10 mouse cellular contexts compared by ENCODE assay signal in genomic region chr10:79884446-79884845, GRCm38 (mm10). TPM values are rescaled to one million over a fixed set of nuclear protein-coding genes. Genes with fewer than 3 reads are reported as not detected.
DNase-seq lines count a peak whose midpoint lies in the region; ATAC-seq and TF ChIP-seq lines count a peak whose summit lies in the region.
"Had no signal": no experiment of that assay in that cellular context is flagged by ENCODE, and none has a peak within 500 bp of the region (broad histone marks: within the 10 kb centered on the region; RNA-seq: fewer than 3 reads in every experiment).

No protein-coding gene starts in this region.

- H3K9me3 ChIP-seq in heart, embryonic 11.5 days (replicated peaks; ENCODE audit: control insufficient read depth, low read length), result no peaks in the 10 kb centered on the region
- H3K9me3 ChIP-seq in lung, postnatal 0 days (ENCODE audit: low read length), result no peaks in the 10 kb centered on the region

- no peak for ATAC-seq in heart, embryonic 11.5 days (replicated peaks; ENCODE audit: insufficient number of reproducible peaks, low FRiP score, low TSS enrichment)
- peak; percentile 35 for ATAC-seq in lung, postnatal 0 days

- H3K4me1 ChIP-seq in heart, embryonic 11.5 days (ENCODE audit: control insufficient read depth, insufficient read depth, low read length), result peaks cover 17% of the 10 kb centered on the region
- H3K4me1 ChIP-seq in lung, postnatal 0 days (ENCODE audit: insufficient read depth, low read depth, low read length), result 0 out of 2 replicates have a peak, but pooled peaks cover 4% of the 10 kb centered on the region

- no peak overlapping the region for H3K4me2 ChIP-seq in heart, embryonic 11.5 days
- no peak overlapping the region for H3K4me2 ChIP-seq in lung, postnatal 0 days (replicated peaks; ENCODE audit: low read depth, low read length)

- intact Hi-C loops in gastrocnemius, postnatal 14 days (cut with DNase I; ENCODE audit: low total_unique reads), result loop anchor here (5.0 kb wide), 2 partner anchors 33 to 52 kb away; partner anchors contain the start of gene Kiss1r
- intact Hi-C loops in left cerebral cortex, postnatal 36 days (cut with DNase I), result loop anchor here (5.0 kb wide), 2 partner anchors 38 to 52 kb away; partner anchors contain the start of gene R3hdm4

- no peak overlapping the region for H3K27ac ChIP-seq in heart, embryonic 11.5 days (ENCODE audit: low read depth, low read length)
- H3K27ac ChIP-seq in lung, postnatal 0 days (ENCODE audit: low read length), result no peak overlapping the region

- no peaks in the 10 kb centered on the region for H3K36me3 ChIP-seq in heart, embryonic 11.5 days (ENCODE audit: control insufficient read depth, insufficient read depth, low read length)
- H3K36me3 ChIP-seq in lung, postnatal 0 days (ENCODE audit: insufficient read depth, low read length), result no peaks in the 10 kb centered on the region

- WGBS in heart, embryonic 11.5 days (ENCODE audit: insufficient replicate concordance), result 57% methylated on average over 4 of the region's 4 CpGs
- WGBS in lung, postnatal 0 days, result 16% methylated on average over 4 of the region's 4 CpGs

- no peak for TF ChIP-seq EP300 in lung, postnatal 0 days (IDR thresholded peaks at IDR 0.05)

- no peak for TF ChIP-seq CTCF in lung, postnatal 0 days (IDR thresholded peaks at IDR 0.05)

- no peak overlapping the region for H3K4me3 ChIP-seq in heart, embryonic 11.5 days (ENCODE audit: low read depth, low read length)
- no peak overlapping the region for H3K4me3 ChIP-seq in lung, postnatal 0 days (ENCODE audit: low read depth, low read length)

- peak; percentile 79 to 82 for DNase-seq in heart, adult 18-20 months
- DNase-seq in MN1 (ENCODE audit: low spot score), result peak; percentile 74
- DNase-seq in gastrocnemius, postnatal 14 days, result peak; percentile 64
- peak; percentile 59 for DNase-seq in lung, postnatal 0 days (ENCODE audit: low spot score)
- DNase-seq in urinary bladder, postnatal 14 days (ENCODE audit: low spot score), result no peak
- no peak for DNase-seq in left cerebral cortex, postnatal 36 days (ENCODE audit: low spot score in 2 of 2)
- DNase-seq in retina, postnatal 1 day, result no peak

- peaks cover 14% of the 10 kb centered on the region for H3K27me3 ChIP-seq in heart, embryonic 11.5 days (ENCODE audit: control insufficient read depth, insufficient read depth, low read length)
- no peaks in the 10 kb centered on the region for H3K27me3 ChIP-seq in lung, postnatal 0 days (replicated peaks; ENCODE audit: insufficient read depth, low read length)

- H3K9ac ChIP-seq in heart, embryonic 11.5 days (ENCODE audit: low read depth, low read length), result no peak overlapping the region
- H3K9ac ChIP-seq in lung, postnatal 0 days (replicated peaks; ENCODE audit: low read depth), result no peak overlapping the region

RNA-seq across cellular contexts. Expression of gene Elane, which starts 1.6 kb away (rescaled TPM):
- not detected for total RNA-seq in heart, adult 18-20 months (2021)
- polyA plus RNA-seq in heart, embryonic 11.5 days (2014; fragmentation: Nextera tagmentation; extraction: Ambion mirVana), result 0.31 and 0.49 TPM in 2 replicates
- not detected for total RNA-seq in gastrocnemius, postnatal 14 days (2021)
- 0.92 TPM in 1 of 2 replicates, not detected in the other for polyA plus RNA-seq in lung, postnatal 0 days (2015; fragmentation: Nextera tagmentation; extraction: Ambion mirVana)
- not detected for total RNA-seq in left cerebral cortex, postnatal 36 days (2021)
- total RNA-seq: left cerebral cortex, postnatal 10 days had no signal
- polyA plus RNA-seq: neural tube, embryonic 14.5 days had no signal

RNA-seq across cellular contexts. Expression of gene Cfd, which starts 6.2 kb away (rescaled TPM):
- total RNA-seq in heart, adult 18-20 months (2021), result 100 to 1,000 TPM in 1 of 2 experiments, 10 to 100 TPM in 1; 49.7 to 435 TPM
- not detected in 2 replicates for polyA plus RNA-seq in heart, embryonic 11.5 days (2014; fragmentation: Nextera tagmentation; extraction: Ambion mirVana)
- total RNA-seq in gastrocnemius, postnatal 14 days (2021), result 10 to 100 TPM in 1 of 2 experiments, 1 to 10 TPM in 1; 3.6 to 16.6 TPM
- polyA plus RNA-seq in lung, postnatal 0 days (2015; fragmentation: Nextera tagmentation; extraction: Ambion mirVana), result not detected in 2 replicates
- total RNA-seq in left cerebral cortex, postnatal 36 days (2021), result not detected
- total RNA-seq: left cerebral cortex, postnatal 10 days had no signal
- polyA plus RNA-seq: neural tube, embryonic 14.5 days had no signal

RNA-seq across cellular contexts. Expression of gene Plppr3, which starts 10.0 kb away (rescaled TPM):
- under 1 TPM; 0.12 to 0.18 TPM for total RNA-seq in heart, adult 18-20 months (2021)
- polyA plus RNA-seq in heart, embryonic 11.5 days (2014; fragmentation: Nextera tagmentation; extraction: Ambion mirVana), result 14.1 and 14.3 TPM in 2 replicates
- total RNA-seq in gastrocnemius, postnatal 14 days (2021), result under 1 TPM; 0.09 to 0.29 TPM
- 3.9 and 4.8 TPM in 2 replicates for polyA plus RNA-seq in lung, postnatal 0 days (2015; fragmentation: Nextera tagmentation; extraction: Ambion mirVana)
- 10 to 100 TPM; 50.4 to 57.1 TPM for total RNA-seq in left cerebral cortex, postnatal 36 days (2021)

RNA-seq across cellular contexts. Expression of gene Prtn3, which starts 10.2 kb away (rescaled TPM):
- total RNA-seq in heart, adult 18-20 months (2021), result not detected
- 2.5 and 3.9 TPM in 2 replicates for polyA plus RNA-seq in heart, embryonic 11.5 days (2014; fragmentation: Nextera tagmentation; extraction: Ambion mirVana)
- not detected for total RNA-seq in gastrocnemius, postnatal 14 days (2021)
- 2.2 and 2.4 TPM in 2 replicates for polyA plus RNA-seq in lung, postnatal 0 days (2015; fragmentation: Nextera tagmentation; extraction: Ambion mirVana)
- 1 to 10 TPM; 2.2 to 2.4 TPM for total RNA-seq in left cerebral cortex, postnatal 36 days (2021)

RNA-seq across cellular contexts. Expression of gene Med16, which starts 24.3 kb away (rescaled TPM):
- 10 to 100 TPM; 50.4 to 56.7 TPM for total RNA-seq in heart, adult 18-20 months (2021)
- 30.9 and 32.0 TPM in 2 replicates for polyA plus RNA-seq in heart, embryonic 11.5 days (2014; fragmentation: Nextera tagmentation; extraction: Ambion mirVana)
- total RNA-seq in gastrocnemius, postnatal 14 days (2021), result 10 to 100 TPM; 37.7 to 38.1 TPM
- 32.0 and 32.8 TPM in 2 replicates for polyA plus RNA-seq in lung, postnatal 0 days (2015; fragmentation: Nextera tagmentation; extraction: Ambion mirVana)
- 10 to 100 TPM; 53.2 to 60.6 TPM for total RNA-seq in left cerebral cortex, postnatal 36 days (2021)

Comparison
In these comparisons a context has a peak if more than half of its experiments do, and no peak if none do; other contexts are left out.
1. DNase-seq: peak in heart, adult 18-20 months (2 of 2), MN1 (single experiment), gastrocnemius, postnatal 14 days (single experiment) and lung, postnatal 0 days (single experiment); none in urinary bladder, postnatal 14 days (single experiment), left cerebral cortex, postnatal 36 days (0 of 2) and retina, postnatal 1 day (single experiment).
2. RNA of gene Cfd, which starts 6.2 kb away (total RNA-seq): 49.7 to 435 TPM in heart, adult 18-20 months and 3.6 to 16.6 TPM in gastrocnemius, postnatal 14 days; not detected in left cerebral cortex, postnatal 36 days; every median in the first group is over 4 times any median in the second.
3. RNA of gene Plppr3, which starts 10.0 kb away (total RNA-seq): 50.4 to 57.1 TPM in left cerebral cortex, postnatal 36 days; 0.09 to 0.29 TPM in gastrocnemius, postnatal 14 days and 0.12 to 0.18 TPM in heart, adult 18-20 months; every median in the first group is over 10 times any median in the second.